Mouse (Mus musculus): ENCODE results near the gene Tmem232.

DNA sequence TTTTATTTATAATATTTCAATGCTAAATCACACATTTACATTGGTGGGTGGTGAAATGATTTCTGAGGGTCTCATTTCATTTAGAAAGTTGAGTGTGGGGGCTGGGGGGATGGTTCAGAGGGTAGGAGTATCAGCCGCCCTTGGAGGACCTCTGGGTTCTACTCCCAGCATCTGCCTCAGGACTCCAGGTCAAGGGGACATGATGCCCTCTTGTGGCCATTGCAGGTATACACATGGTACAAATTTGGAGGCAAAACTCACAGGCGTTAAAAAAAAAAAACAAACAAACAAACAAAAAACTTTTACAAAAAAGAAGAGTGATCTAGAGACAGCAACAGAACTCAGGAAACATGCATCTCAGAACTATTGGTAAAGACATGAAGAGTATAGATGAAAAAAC, 215.3 kb downstream of the Tmem232 start:
- TF ChIP-seq CTCF (IDR thresholded peaks at IDR 0.05; ENCODE audit: low read depth, low read length) = peak; percentile 76
- no peak for TF ChIP-seq POLR2A (IDR thresholded peaks at IDR 0.05; ENCODE audit: extremely low read depth, insufficient read depth, low read length)
